8 mouse cellular contexts compared by ENCODE assay signal in genomic region chr9:62536655-62537631, GRCm38 (mm10). TPM values are rescaled to one million over a fixed set of nuclear protein-coding genes. Genes with fewer than 3 reads are reported as not detected.
DNase-seq lines count a peak whose midpoint lies in the region; ATAC-seq and TF ChIP-seq lines count a peak whose summit lies in the region.

Gene Coro2b (minus strand): TSS chr9:62537044.

- TF ChIP-seq CTCF in cortical plate, adult 2 months (IDR thresholded peaks at IDR 0.05; ENCODE audit: extremely low read depth, insufficient read depth, low read length): 0 out of 2 replicates have a peak, but pooled peaks have one; percentile 3

- no peaks in the 10 kb centered on the region for H3K9me3 ChIP-seq in midbrain, embryonic 10.5 days (replicated peaks)

- peak; percentile 46 for ATAC-seq in inflammation-experienced regulatory T-cells, adult 6 months

- peaks cover 75% of the 10 kb centered on the region for H3K27me3 ChIP-seq in midbrain, embryonic 10.5 days (ENCODE audit: low read depth, poor library complexity, severe bottlenecking)

- H3K4me3 ChIP-seq in cortical plate, adult 2 months (ENCODE audit: insufficient read depth, low read length): peak within 1 kb of the TSS; percentile 68
- H3K4me3 ChIP-seq in midbrain, embryonic 10.5 days: peak within 1 kb of the TSS; percentile 78

- H3K4me1 ChIP-seq in cortical plate, adult 2 months (ENCODE audit: control insufficient read depth, insufficient read depth, low read length): peaks cover 24% of the 10 kb centered on the region
- peaks cover 73% of the 10 kb centered on the region for H3K4me1 ChIP-seq in midbrain, embryonic 10.5 days

- no peaks in the 10 kb centered on the region for H3K36me3 ChIP-seq in midbrain, embryonic 10.5 days

- intact Hi-C loops in left cerebral cortex, postnatal 25 days (cut with DNase I): loop anchor here (2.0 kb wide), 1 partner anchor 60 kb away; no protein-coding TSS in a partner anchor

- DNase-seq in layer of hippocampus, adult 11-12 months (ENCODE audit: low spot score): peak; percentile 72
- no peak for DNase-seq in layer of hippocampus, adult 9-10 months (ENCODE audit: low spot score)
- DNase-seq in gastrocnemius, postnatal 4 days (ENCODE audit: low spot score in 2 of 2): peak; percentile 46 to 70
- DNase-seq in left cerebral cortex, postnatal 25 days (ENCODE audit: low spot score in 2 of 2): peak; percentile 79 to 80
- peak; percentile 76 for DNase-seq in midbrain, embryonic 10.5 days (ENCODE audit: low spot score)
- DNase-seq in spleen, postnatal 4 days (ENCODE audit: low spot score in 2 of 2): peak; percentile 37 to 76

- no peak for TF ChIP-seq POLR2A in cortical plate, adult 2 months (IDR thresholded peaks at IDR 0.05; ENCODE audit: extremely low read depth, insufficient read depth, low read length)

- 2% methylated on average over 69 of the region's 74 CpGs for WGBS in midbrain, embryonic 10.5 days

- H3K27ac ChIP-seq in cortical plate, adult 2 months (ENCODE audit: insufficient read depth, low read length): peak within 1 kb of the TSS; percentile 97
- peak within 1 kb of the TSS; percentile 95 for H3K27ac ChIP-seq in midbrain, embryonic 10.5 days (replicated peaks)

RNA-seq across cellular contexts. Expression of gene Coro2b, which starts in this region (rescaled TPM):
- polyA plus RNA-seq in cortical plate, adult 2 months (2012; rRNA removed): 130 and 131 TPM in 2 replicates
- 10 to 100 TPM; 19.2 to 19.7 TPM for total RNA-seq in gastrocnemius, postnatal 4 days (2021)
- 1 to 10 TPM in 2 of 3 experiments, under 1 TPM in 1; 0.33 to 3.8 (median 1.2) TPM for polyA plus RNA-seq in inflammation-experienced regulatory T-cells, adult 6 months (2017; shearing (Covaris generic))
- total RNA-seq in left cerebral cortex, postnatal 25 days (2021): 100 to 1,000 TPM; 183 to 184 TPM
- 12.8 and 16.2 TPM in 2 replicates for polyA plus RNA-seq in midbrain, embryonic 10.5 days (2016; fragmentation: Nextera tagmentation; extraction: Ambion mirVana)

Comparison
In these comparisons a context has a peak if more than half of its experiments do, and no peak if none do; other contexts are left out.
1. RNA of gene Coro2b (total RNA-seq): 183 to 184 TPM in left cerebral cortex, postnatal 25 days; 19.2 to 19.7 TPM in gastrocnemius, postnatal 4 days; every median in the first group is over 4 times any median in the second.